Mouse (Mus musculus) E14TG2a.4 (cell line): Measurements from ENCODE around the gene Hexim2.

Experiments used
- CTCF ChIP-seq: conservative IDR thresholded peaks from 2 replicates; pipeline ENCODE4 v1.5.1; 2014; ENCODE audit warnings: low read length
- NANOG ChIP-seq: IDR thresholded peaks from 2 replicates; pipeline ENCODE4 v1.6.1; 2014; ENCODE audit warnings: borderline replicate concordance, low read length, mixed read lengths
- POU5F1 ChIP-seq: IDR thresholded peaks from 2 replicates; pipeline ENCODE4 v1.6.1; 2014; ENCODE audit warnings: low read length, borderline replicate concordance

DNA sequence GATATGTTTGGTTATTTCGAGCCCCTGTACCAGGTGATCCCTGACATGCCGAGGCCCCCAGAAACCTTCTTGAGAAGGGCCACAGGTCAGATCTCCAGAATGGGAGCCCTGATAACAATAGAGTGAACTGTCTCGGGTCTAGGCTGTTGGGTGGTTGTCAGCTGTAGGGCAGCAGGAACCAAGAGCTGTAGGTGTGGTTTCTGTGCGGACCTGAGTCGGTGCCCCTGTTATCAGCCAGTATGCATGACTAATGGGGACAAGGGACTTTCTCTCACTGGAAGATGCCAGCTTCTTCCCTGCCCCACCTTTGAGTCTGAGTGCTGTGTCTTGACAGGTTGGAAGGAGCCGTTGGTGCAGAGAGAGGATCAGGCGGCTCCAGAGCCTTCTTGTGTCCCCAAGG lies 27.8 kb upstream of the Hexim2 start:
- no peak for TF ChIP-seq CTCF
- no peak for TF ChIP-seq NANOG
- no peak for TF ChIP-seq POU5F1
